Mouse (Mus musculus) hindlimb bud, embryonic 11.5 days (tissue): ENCODE measurements around the gene Alkbh2.

Experiments
- DNase-seq: peaks from one replicate; pipeline ENCODE4 v3.0.0-alpha.2; 2012; ENCODE audit warnings: low read depth, low spot score; ENCODE audit errors: extremely low spot score

Alkbh2 gene

DNA sequence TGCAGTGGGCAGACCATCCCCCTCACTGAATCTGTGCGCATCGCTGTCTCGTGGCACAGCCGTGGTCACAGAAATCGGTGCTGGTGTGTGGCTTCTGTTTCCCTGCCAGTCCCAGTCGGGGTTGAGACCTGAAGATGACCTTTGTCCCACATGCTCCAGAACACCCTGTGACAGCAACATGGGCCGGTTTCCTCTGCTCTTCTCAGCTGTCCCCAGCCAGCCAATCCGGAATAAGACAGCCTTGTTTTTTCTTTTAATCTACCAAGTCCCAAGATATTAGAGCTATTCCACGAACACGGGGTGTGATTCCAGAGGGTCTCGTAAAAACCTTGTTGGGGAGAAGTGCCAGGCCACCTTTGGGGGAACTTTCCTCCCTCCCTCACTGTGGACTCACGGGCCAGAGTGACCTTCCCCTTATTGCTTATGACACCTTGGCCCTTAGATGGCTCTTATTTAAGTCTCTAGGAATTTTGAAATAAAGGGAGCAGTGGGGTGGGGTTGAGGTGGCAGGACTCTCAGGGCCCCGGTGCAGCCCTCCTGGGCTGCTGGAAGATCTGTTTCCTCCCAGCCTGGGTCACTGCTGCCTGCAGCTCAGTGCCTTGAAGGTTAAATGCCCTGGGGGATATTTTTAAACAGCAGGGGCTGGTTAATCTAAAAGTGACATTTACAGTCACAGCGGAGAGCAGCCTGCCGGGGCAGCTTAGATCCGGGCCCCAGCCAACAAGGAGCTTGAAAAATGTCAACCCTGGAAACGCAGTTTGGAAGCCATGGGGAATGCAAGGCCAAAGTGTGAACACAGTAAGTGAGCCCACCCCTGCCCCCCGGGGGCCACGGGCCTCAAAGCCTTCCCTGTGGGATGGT, 18.2 kb upstream of the Alkbh2 start, which contains the start of gene Acacb:
TSS of gene Acacb (plus strand) at position 508 of the 861 bp plus-strand sequence.
- DNase-seq, result no peak

- no peak for DNase-seq
Observed at GRCm38 (mm10) chr5:114139175-114139574, 11.2 kb upstream of the Alkbh2 start.

- no peak for DNase-seq
Observed at GRCm38 (mm10) chr5:114138277-114139164, 10.5 kb upstream of the Alkbh2 start.

- DNase-seq, result no peak
Observed at GRCm38 (mm10) chr5:114137481-114138276, 9.7 kb upstream of the Alkbh2 start.

GRCm38 (mm10) chr5:114135516-114135915, 7.5 kb upstream of the Alkbh2 start:
- no peak for DNase-seq

- no peak for DNase-seq
Observed at GRCm38 (mm10) chr5:114134091-114134534, 6.1 kb upstream of the Alkbh2 start.

GRCm38 (mm10) chr5:114132841-114133240, 4.8 kb upstream of the Alkbh2 start:
- DNase-seq, result no peak

- no peak for DNase-seq
Observed at GRCm38 (mm10) chr5:114131521-114131840, 3.5 kb upstream of the Alkbh2 start.

- no peak for DNase-seq
Observed at GRCm38 (mm10) chr5:114130698-114131520, 2.9 kb upstream of the Alkbh2 start.

DNA sequence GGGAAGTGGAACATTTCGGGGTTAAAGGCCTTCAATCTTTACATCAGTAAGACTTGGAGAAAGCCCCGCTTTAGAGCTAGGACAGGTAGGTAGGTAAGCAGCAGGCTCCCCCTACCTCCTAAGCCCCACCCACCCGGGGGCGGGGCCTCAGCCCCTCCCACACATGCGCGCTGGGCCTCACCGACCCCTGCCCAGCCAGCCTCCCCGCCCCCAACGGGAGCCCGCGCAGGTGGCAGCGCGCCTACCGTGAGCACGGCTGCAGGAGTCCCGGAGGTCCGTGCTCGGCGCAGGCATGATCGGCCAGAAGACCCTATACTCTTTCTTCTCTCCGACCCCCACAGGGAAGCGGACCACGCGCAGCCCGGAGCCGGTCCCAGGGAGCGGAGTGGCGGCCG, 2.2 kb upstream of the Alkbh2 start, which contains the start of gene Ung:
TSS of gene Ung (plus strand) at position 176 of the 395 bp plus-strand sequence.
- no peak for DNase-seq

GRCm38 (mm10) chr5:114129550-114130210, 1.7 kb upstream of the Alkbh2 start:
- DNase-seq, result no peak

DNA sequence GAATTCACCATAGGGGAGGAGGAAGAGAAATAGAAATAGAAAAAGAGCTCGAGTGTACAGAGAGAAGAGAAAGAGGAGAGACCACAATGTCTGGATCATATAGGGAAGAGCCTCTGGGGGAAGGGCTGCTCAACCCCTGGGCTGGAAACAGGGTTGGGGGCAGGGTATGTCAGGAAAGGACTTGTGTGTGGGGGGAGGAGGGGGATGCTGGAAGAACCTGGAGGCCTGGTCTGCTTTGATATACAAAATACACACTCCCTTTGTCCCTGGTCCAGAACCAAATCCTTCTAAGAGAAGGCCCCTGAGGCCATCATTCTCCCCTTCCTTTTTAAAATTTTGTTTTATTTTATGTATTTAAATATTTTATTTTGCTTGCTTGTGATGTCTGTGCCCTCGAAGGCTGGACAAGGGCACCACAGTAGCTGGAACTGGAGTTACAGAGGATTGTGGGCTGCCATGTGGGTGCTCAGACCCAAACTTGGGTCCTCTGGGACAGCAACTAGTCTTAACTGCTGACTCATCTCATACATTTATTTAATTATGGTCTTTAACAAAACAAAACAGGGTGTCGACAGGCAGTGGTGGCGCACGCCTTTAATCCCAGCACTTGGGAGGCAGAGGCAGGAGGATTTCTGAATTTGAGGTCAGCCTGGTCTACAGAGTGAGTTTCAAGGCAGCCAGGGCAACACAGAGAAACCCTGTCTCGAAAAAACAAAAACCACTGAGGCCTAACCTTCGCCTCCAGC, 1.3 kb downstream of the Alkbh2 start:
- no peak for DNase-seq

- no peak for DNase-seq
Observed at GRCm38 (mm10) chr5:114126008-114126407, 2.0 kb downstream of the Alkbh2 start.

- DNase-seq, result no peak
Observed at GRCm38 (mm10) chr5:114119806-114120205, 8.2 kb downstream of the Alkbh2 start.

DNA sequence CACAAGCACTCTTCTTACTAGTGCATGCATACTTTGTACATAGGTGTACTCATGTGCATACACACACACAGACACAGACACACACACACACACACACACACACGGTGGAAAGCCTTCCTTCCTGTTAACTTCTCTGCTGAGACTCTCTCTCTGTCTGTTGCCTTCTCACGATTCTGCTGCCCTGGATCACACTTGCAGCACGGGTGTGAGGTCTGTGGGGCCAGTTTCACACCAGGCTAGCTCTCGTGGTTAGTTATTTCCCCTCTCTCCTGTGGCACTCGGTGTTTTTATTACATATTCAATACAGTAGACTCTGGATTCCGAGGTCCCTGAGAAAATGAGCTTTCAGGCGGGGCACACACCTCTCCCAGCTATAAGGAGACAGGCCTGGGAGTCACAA, 11.4 kb downstream of the Alkbh2 start:
- DNase-seq, result no peak

DNA sequence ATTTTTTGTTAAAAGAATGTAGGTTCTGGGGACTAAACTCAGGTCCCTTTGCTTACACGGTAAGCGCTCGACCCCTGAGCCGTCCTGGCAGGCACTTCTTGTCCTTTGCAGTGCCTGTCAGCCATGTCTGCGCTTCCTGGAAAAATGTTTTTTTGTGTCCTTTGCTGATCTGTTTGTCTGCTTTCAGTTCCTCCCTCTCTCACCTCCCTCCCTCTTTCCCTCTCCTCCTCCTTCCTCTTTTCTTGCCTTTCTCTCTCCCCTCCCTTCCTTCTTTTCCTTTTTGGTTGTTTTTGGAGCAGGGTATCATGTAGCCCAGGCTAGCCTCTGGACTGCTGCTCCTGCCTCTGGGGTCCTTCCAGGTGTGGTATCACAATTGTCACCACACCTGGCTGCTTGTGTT, 13.0 kb downstream of the Alkbh2 start:
- no peak for DNase-seq

DNA sequence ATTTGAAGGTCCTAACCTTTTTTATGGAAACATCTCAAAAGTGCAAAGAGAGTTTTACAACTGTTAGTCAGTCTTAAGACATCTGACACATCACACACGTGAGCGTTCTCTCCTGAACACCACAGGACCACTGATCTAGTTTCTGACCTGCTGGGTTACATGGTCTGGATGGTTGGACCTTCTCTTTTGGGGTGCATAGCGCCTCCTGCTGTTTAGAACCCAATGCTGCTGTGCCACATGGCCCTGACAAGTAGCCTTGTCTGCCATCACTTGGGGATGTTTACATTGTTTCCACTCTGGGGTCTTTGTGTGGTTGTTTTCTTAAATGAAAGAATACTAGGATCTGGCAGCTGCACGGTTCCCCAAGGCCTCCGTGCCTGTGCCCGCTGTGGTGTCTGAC, 14.7 kb downstream of the Alkbh2 start:
- no peak for DNase-seq

GRCm38 (mm10) chr5:114106391-114106935, 21.6 kb downstream of the Alkbh2 start:
- no peak for DNase-seq

DNA sequence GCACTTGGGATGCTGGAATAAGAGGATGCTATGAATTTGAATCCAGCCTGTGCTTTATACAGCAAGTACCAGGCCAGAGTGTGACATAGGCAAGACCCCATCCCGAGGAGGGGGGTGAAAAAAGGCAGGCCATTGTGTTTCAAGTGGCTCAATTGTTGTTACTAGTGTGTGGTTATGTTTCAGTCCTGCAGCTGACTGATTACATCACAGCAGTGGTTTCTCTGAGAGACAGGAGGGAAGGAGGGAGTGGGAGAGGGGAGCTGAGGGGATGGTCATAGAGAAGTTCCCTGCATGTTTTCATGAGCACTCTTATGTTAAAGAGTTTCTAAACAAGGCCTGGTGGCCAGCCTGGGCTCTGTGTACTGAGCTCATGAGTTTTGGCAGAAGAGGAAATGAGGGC, 25.2 kb downstream of the Alkbh2 start:
- no peak for DNase-seq
